Mouse (Mus musculus) myocyte (in vitro differentiated cells): ENCODE measurements around the gene Serpinb7.

Source experiments
- CEBPB ChIP-seq: IDR thresholded peaks from 2 replicates; pipeline ENCODE4 v1.6.1; 2011; ENCODE audit warnings: mild to moderate bottlenecking, moderate library complexity; ENCODE audit not compliant: poor library complexity, insufficient read depth, severe bottlenecking
- E2F4 ChIP-seq: IDR thresholded peaks from one replicate; pipeline ENCODE4 v1.6.1; 2011; ENCODE audit warnings: mild to moderate bottlenecking, control low read depth, moderate library complexity; ENCODE audit not compliant: insufficient read depth
- MAX ChIP-seq: IDR thresholded peaks from one replicate; pipeline ENCODE4 v1.6.1; 2011; ENCODE audit warnings: low read depth, mild to moderate bottlenecking, control low read depth
- MYOD1 ChIP-seq, 3 experiments: IDR thresholded peaks; one replicate each; pipeline ENCODE4 v1.6.1; 2011; ENCODE audit warnings: control low read depth in 2 of 3, low read depth in 2 of 3, mild to moderate bottlenecking in 2 of 3, moderate library complexity in 1 of 3; ENCODE audit not compliant: insufficient read length in 2 of 3, control insufficient read depth in 1 of 3
- MYOG ChIP-seq, 3 experiments: IDR thresholded peaks; one replicate each; pipeline ENCODE4 v1.6.1; 2011; ENCODE audit warnings: control low read depth in 2 of 3, low read depth in 2 of 3, mild to moderate bottlenecking in 2 of 3; ENCODE audit not compliant: insufficient read length in 2 of 3, control insufficient read depth in 1 of 3, insufficient read depth in 1 of 3
- POLR2A ChIP-seq: IDR thresholded peaks from one replicate; pipeline ENCODE4 v1.6.1; 2011; ENCODE audit warnings: low read depth, mild to moderate bottlenecking, control low read depth, moderate library complexity; ENCODE audit not compliant: insufficient read length
- POLR2AphosphoS2 ChIP-seq: IDR thresholded peaks from one replicate; pipeline ENCODE4 v1.6.1; 2011; ENCODE audit warnings: low read depth, control low read depth; ENCODE audit not compliant: insufficient read length
- SRF ChIP-seq: IDR thresholded peaks from one replicate; pipeline ENCODE4 v1.6.1; 2011; ENCODE audit warnings: low read depth; ENCODE audit not compliant: control insufficient read depth, insufficient read length
- TCF12 ChIP-seq: IDR thresholded peaks from one replicate; pipeline ENCODE4 v1.6.1; 2011; ENCODE audit warnings: mild to moderate bottlenecking, control low read depth; ENCODE audit not compliant: poor library complexity, insufficient read depth, severe bottlenecking
- TCF3 ChIP-seq: IDR thresholded peaks from one replicate; pipeline ENCODE4 v1.6.1; 2011; ENCODE audit warnings: low read depth, control low read depth; ENCODE audit not compliant: insufficient read length
- USF1 ChIP-seq: IDR thresholded peaks from one replicate; pipeline ENCODE4 v1.6.1; 2011; ENCODE audit warnings: low read depth, mild to moderate bottlenecking, control low read depth, moderate library complexity

DNA sequence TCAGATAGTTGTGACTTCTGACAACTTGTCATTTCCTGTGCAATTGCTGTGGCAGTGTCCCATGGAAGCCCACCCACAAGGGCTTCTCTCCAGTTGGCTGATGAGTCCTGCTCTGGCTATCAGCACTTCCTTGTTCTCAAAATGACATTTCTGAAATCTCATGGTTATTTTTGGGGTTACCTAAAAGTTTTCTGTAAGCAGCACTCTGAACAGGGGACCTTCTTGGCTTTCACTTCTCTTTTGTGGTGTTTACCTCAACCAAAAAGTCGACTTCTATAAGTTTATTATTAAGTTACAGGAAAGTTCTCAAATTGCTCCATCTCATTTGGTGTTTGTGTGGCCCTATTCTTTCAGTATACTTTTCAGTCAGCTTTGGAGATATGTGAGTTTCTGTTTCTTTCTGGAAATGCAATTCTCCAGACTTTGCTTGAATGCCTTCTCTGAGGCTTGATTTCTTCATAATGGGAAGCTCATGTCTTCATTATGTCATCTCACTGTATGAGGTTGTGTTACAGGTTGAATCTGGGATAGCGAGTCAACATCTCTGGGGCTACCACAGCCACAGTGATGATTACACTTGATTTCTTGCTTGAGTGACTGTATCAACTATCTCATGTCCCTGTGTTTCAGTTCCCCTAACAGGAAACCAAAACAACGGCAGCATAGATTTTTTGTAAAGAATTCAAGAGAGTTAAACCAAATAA lies 47.9 kb downstream of the Serpinb7 start:
- TF ChIP-seq USF1 (no peak), POLR2A (no peak), MAX (no peak), TCF12 (no peak), MYOD1 (IDR thresholded peaks at IDR 0.05; ENCODE audit: control insufficient read depth in 1 of 3, insufficient read length in 2 of 3, low read depth in 2 of 3) (no peak), E2F4 (no peak), POLR2AphosphoS2 (no peak), MYOG (IDR thresholded peaks at IDR 0.05; ENCODE audit: control insufficient read depth in 1 of 3, insufficient read depth in 1 of 3, insufficient read length in 2 of 3, low read depth in 2 of 3) (no peak), CEBPB (no peak), TCF3 (no peak), SRF (no peak)
